25 mouse cellular contexts compared by ENCODE assay signal in genomic region chr3:84181102-84181501, GRCm38 (mm10). TPM values are rescaled to one million over a fixed set of nuclear protein-coding genes. Genes with fewer than 3 reads are reported as not detected.
DNase-seq lines count a peak whose midpoint lies in the region; ATAC-seq and TF ChIP-seq lines count a peak whose summit lies in the region.
"Had no signal": no experiment of that assay in that cellular context is flagged by ENCODE, and none has a peak within 500 bp of the region (broad histone marks: within the 10 kb centered on the region; RNA-seq: fewer than 3 reads in every experiment).

No protein-coding gene starts in this region.

- H3K9me3 ChIP-seq in hindbrain, embryonic 10.5 days, result no peaks in the 10 kb centered on the region
- H3K9me3 ChIP-seq in hindbrain, postnatal 0 days (ENCODE audit: low read length), result no peaks in the 10 kb centered on the region
- H3K9me3 ChIP-seq in midbrain, embryonic 14.5 days (ENCODE audit: control insufficient read depth, low read length), result 0 out of 2 replicates have a peak, but pooled peaks cover 3% of the 10 kb centered on the region
- no peaks in the 10 kb centered on the region for H3K9me3 ChIP-seq in midbrain, embryonic 10.5 days (replicated peaks)
- H3K9me3 ChIP-seq: heart, embryonic 13.5 days had no signal

- H3K27ac ChIP-seq in hindbrain, embryonic 10.5 days, result 0 out of 2 replicates have a peak overlapping the region, but pooled peaks have one; percentile 12
- no peak overlapping the region; the same call in 1 of the 2 replicates for H3K27ac ChIP-seq in hindbrain, postnatal 0 days
- no peak overlapping the region; the same call in 1 of the 2 replicates for H3K27ac ChIP-seq in midbrain, embryonic 14.5 days (replicated peaks; ENCODE audit: low read depth, low read length)
- no peak overlapping the region for H3K27ac ChIP-seq in midbrain, embryonic 10.5 days (replicated peaks)
- H3K27ac ChIP-seq: gastrocnemius, adult 2 months; heart, embryonic 13.5 days; liver, embryonic 14.5 days; macrophage; stomach, postnatal 0 days had no signal

- no peak overlapping the region for H3K4me2 ChIP-seq in hindbrain, postnatal 0 days (ENCODE audit: low read depth, low read length)
- H3K4me2 ChIP-seq in midbrain, embryonic 14.5 days (ENCODE audit: low read length), result no peak overlapping the region
- H3K4me2 ChIP-seq: heart, embryonic 13.5 days had no signal

- no peak overlapping the region for H3K9ac ChIP-seq in hindbrain, postnatal 0 days (replicated peaks; ENCODE audit: low read length)
- peak overlapping the region; percentile 12; the same call in 1 of the 2 replicates for H3K9ac ChIP-seq in midbrain, embryonic 14.5 days (replicated peaks; ENCODE audit: low read length)
- H3K9ac ChIP-seq: heart, embryonic 13.5 days; liver, embryonic 14.5 days had no signal

- H3K27me3 ChIP-seq in hindbrain, embryonic 10.5 days (ENCODE audit: insufficient read depth, poor library complexity, severe bottlenecking), result no peaks in the 10 kb centered on the region
- H3K27me3 ChIP-seq in hindbrain, postnatal 0 days (ENCODE audit: insufficient read depth, low read length), result no peaks in the 10 kb centered on the region
- no peaks in the 10 kb centered on the region for H3K27me3 ChIP-seq in midbrain, embryonic 14.5 days (ENCODE audit: control insufficient read depth, insufficient read depth, low read length)
- no peaks in the 10 kb centered on the region for H3K27me3 ChIP-seq in midbrain, embryonic 10.5 days (ENCODE audit: low read depth, poor library complexity, severe bottlenecking)
- H3K27me3 ChIP-seq: heart, embryonic 13.5 days had no signal

- ATAC-seq in hindbrain, postnatal 0 days, result no peak
- ATAC-seq in midbrain, embryonic 14.5 days (ENCODE audit: low FRiP score, low TSS enrichment), result no peak
- ATAC-seq: CD4-positive, CD25-positive, alpha-beta regulatory T cell, adult 4 months had no signal

- H3K36me3 ChIP-seq in hindbrain, embryonic 10.5 days, result peaks cover 48% of the 10 kb centered on the region
- H3K36me3 ChIP-seq in hindbrain, postnatal 0 days (ENCODE audit: insufficient read depth, low read length), result peaks cover 7% of the 10 kb centered on the region
- peaks cover 32% of the 10 kb centered on the region for H3K36me3 ChIP-seq in midbrain, embryonic 14.5 days (ENCODE audit: control insufficient read depth, insufficient read depth, low read length)
- H3K36me3 ChIP-seq in midbrain, embryonic 10.5 days, result peaks cover 61% of the 10 kb centered on the region

- peak; percentile 51 for DNase-seq in adrenal gland, postnatal 14 days
- no peak for DNase-seq in adrenal gland, postnatal 4 days (ENCODE audit: low spot score in 2 of 2)
- no peak for DNase-seq in hindbrain, embryonic 10.5 days (ENCODE audit: low spot score)
- no peak for DNase-seq in hindbrain, postnatal 0 days (ENCODE audit: low spot score)
- peak; percentile 32 for DNase-seq in midbrain, embryonic 14.5 days
- DNase-seq in midbrain, embryonic 10.5 days (ENCODE audit: low spot score), result no peak
- no peak for DNase-seq in embryo, embryonic 9.5 days (ENCODE audit: extremely low spot score)
- no peak for DNase-seq in layer of hippocampus, postnatal 36 days
- DNase-seq: adrenal gland, adult 2 months; cerebellum, adult 11 months; cerebellum, postnatal 10 days; gastrocnemius, adult 2 months; heart, adult 18-20 months; heart, postnatal 36 days; retina, postnatal 1 day; right cerebral cortex, postnatal 4 days had no signal

- WGBS in hindbrain, embryonic 10.5 days, result 36% methylated on average over 8 of the region's 8 CpGs
- WGBS in hindbrain, postnatal 0 days, result 31% methylated on average over 8 of the region's 8 CpGs
- WGBS in midbrain, embryonic 14.5 days, result 18% methylated on average over 8 of the region's 8 CpGs
- WGBS in midbrain, embryonic 10.5 days, result 28% methylated on average over 8 of the region's 8 CpGs

- H3K4me1 ChIP-seq in hindbrain, embryonic 10.5 days (replicated peaks), result peaks cover 26% of the 10 kb centered on the region
- 0 out of 2 replicates have a peak, but pooled peaks cover 3% of the 10 kb centered on the region for H3K4me1 ChIP-seq in hindbrain, postnatal 0 days (ENCODE audit: insufficient read depth, low read length)
- H3K4me1 ChIP-seq in midbrain, embryonic 14.5 days (ENCODE audit: control insufficient read depth, insufficient read depth, low read length), result peaks cover 16% of the 10 kb centered on the region
- peaks cover 30% of the 10 kb centered on the region for H3K4me1 ChIP-seq in midbrain, embryonic 10.5 days
- H3K4me1 ChIP-seq: heart, embryonic 13.5 days had no signal

- H3K4me3 ChIP-seq in hindbrain, embryonic 10.5 days, result no peak overlapping the region
- no peak overlapping the region for H3K4me3 ChIP-seq in hindbrain, postnatal 0 days (ENCODE audit: low read length)
- H3K4me3 ChIP-seq in midbrain, embryonic 14.5 days (replicated peaks; ENCODE audit: low read depth, low read length), result no peak overlapping the region
- no peak overlapping the region for H3K4me3 ChIP-seq in midbrain, embryonic 10.5 days
- H3K4me3 ChIP-seq: gastrocnemius, adult 2 months; heart, embryonic 13.5 days had no signal

- TF ChIP-seq CTCF in hindbrain, postnatal 0 days (IDR thresholded peaks at IDR 0.05; ENCODE audit: low read depth), result no peak

RNA-seq across cellular contexts. Expression of gene Gm6525, which starts 7.2 kb away (rescaled TPM):
- 0.33 TPM in 1 of 2 replicates, not detected in the other for total RNA-seq in adrenal gland, postnatal 14 days (2021)
- total RNA-seq in adrenal gland, postnatal 4 days (2021), result not detected
- polyA plus RNA-seq in hindbrain, embryonic 10.5 days (2016; fragmentation: Nextera tagmentation; extraction: Ambion mirVana), result 1.5 and 1.9 TPM in 2 replicates
- total RNA-seq in hindbrain, postnatal 0 days (2014; rRNA removed), result not detected in 2 replicates
- 2.3 and 2.8 TPM in 2 replicates for polyA plus RNA-seq in hindbrain, postnatal 0 days (2015; fragmentation: Nextera tagmentation; extraction: Ambion mirVana)
- polyA plus RNA-seq in midbrain, embryonic 14.5 days (2014; fragmentation: Nextera tagmentation; extraction: Ambion mirVana), result 3.1 and 3.2 TPM in 2 replicates
- 1.8 and 2.8 TPM in 2 replicates for polyA plus RNA-seq in midbrain, embryonic 10.5 days (2016; fragmentation: Nextera tagmentation; extraction: Ambion mirVana)
- total RNA-seq in layer of hippocampus, postnatal 36 days (2021), result not detected
- total RNA-seq: gastrocnemius, adult 2 months; heart, adult 18-20 months; heart, postnatal 36 days; left cerebral cortex, adult 8-10 months; monocyte, adult 5-6 weeks had no signal
- polyA plus RNA-seq: adrenal gland, adult 2 months; macrophage; thymus, postnatal 0 days; urinary bladder, adult 2 months had no signal

RNA-seq across cellular contexts. Expression of gene Mnd1, which starts 25.5 kb away (rescaled TPM):
- 23.0 and 27.2 TPM in 2 replicates for total RNA-seq in adrenal gland, postnatal 14 days (2021)
- total RNA-seq in adrenal gland, postnatal 4 days (2021), result 10 to 100 TPM; 18.8 to 24.0 TPM
- polyA plus RNA-seq in hindbrain, embryonic 10.5 days (2016; fragmentation: Nextera tagmentation; extraction: Ambion mirVana), result 10.0 and 14.2 TPM in 2 replicates
- 0.73 and 0.79 TPM in 2 replicates for total RNA-seq in hindbrain, postnatal 0 days (2014; rRNA removed)
- polyA plus RNA-seq in hindbrain, postnatal 0 days (2015; fragmentation: Nextera tagmentation; extraction: Ambion mirVana), result 3.7 and 3.9 TPM in 2 replicates
- polyA plus RNA-seq in midbrain, embryonic 14.5 days (2014; fragmentation: Nextera tagmentation; extraction: Ambion mirVana), result 1.2 and 1.7 TPM in 2 replicates
- polyA plus RNA-seq in midbrain, embryonic 10.5 days (2016; fragmentation: Nextera tagmentation; extraction: Ambion mirVana), result 10.3 and 12.3 TPM in 2 replicates
- total RNA-seq in layer of hippocampus, postnatal 36 days (2021), result 1 to 10 TPM; 2.3 to 3.1 TPM

Comparison
In these comparisons a context has a peak if more than half of its experiments do, and no peak if none do; other contexts are left out.
1. DNase-seq: peak in adrenal gland, postnatal 14 days (single experiment) and midbrain, embryonic 14.5 days (single experiment); none in adrenal gland, postnatal 4 days (0 of 2), hindbrain, embryonic 10.5 days (single experiment), hindbrain, postnatal 0 days (single experiment), midbrain, embryonic 10.5 days (single experiment), embryo, embryonic 9.5 days (single experiment) and layer of hippocampus, postnatal 36 days (0 of 2).